Mouse (Mus musculus) T-helper 17 cell (primary cell): ENCODE data around the gene Psme2.

Experiments used
- in situ Hi-C, 2 experiments: fragments of 300-600 bp; cut with MboI, MseI; formaldehyde crosslinking; loops; 1 replicate in 1 of 2; 2 replicates in 1 of 2; pipeline ENCODE4 v1.15.1; 2025; ENCODE audit warnings: high pct_unique_total_duplicates in 2 of 2

Gene Psme2

DNA sequence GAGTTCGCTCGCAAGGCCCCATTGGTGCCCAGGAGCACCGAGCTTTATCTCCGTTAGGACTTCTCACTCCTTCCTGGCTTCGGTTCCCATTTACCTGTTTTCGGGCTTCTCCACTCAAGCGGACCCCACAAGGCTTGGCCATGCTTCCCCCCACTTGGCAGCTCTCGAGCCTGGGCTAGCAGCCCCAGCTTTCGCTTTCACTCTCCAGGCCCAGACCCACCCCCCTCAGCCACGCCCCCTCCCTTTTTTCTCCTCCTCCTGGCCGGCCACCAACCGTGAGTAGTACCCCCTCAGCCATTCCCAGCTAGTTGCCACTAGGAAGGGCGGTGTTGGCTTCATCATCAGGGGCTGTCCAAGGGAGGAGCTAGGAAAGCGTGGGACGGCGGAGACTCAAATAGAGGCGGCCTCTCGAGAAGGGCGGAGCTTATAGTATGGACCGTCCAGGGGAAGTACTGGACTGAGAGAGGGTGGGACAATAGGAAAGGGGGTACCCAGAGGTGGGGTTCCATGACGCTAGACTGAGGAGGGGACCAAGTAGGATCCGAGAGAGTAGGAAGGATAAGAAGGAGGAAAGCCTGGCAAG is at the start of gene Psme2:
TSS of gene Psme2 (minus strand) at position 366 of the 583 bp plus-strand sequence.
- in situ Hi-C loops = no loop called here

DNA sequence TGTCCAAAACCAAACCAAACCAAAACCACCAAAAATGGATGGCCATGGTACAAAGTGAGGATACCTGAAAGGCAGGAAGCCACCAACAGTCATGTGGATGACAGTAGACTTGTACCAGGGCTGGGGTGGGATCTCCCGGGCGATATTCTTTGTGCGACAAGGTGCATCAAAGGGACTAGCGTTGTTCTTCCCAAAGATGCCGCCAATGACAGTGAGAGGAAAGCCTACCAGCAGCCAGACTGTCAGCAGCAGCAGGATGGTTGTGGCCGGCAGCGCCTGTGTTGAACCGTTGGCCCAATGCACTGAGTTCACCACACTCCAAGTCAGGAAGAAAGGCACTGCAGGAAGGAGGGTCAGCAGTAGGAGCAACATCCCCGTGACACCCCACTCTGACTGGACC is 46.9 kb upstream of the Psme2 start, which contains the start of gene Gm49378:
TSS of gene Gm49378 (minus strand) at position 101 of the 400 bp plus-strand sequence.
- in situ Hi-C loops = loop anchor here in 1 of 2 experiments (5.0 kb wide), 1 partner anchor 85 kb away; the partner anchor contains the start of gene Rabggta

DNA sequence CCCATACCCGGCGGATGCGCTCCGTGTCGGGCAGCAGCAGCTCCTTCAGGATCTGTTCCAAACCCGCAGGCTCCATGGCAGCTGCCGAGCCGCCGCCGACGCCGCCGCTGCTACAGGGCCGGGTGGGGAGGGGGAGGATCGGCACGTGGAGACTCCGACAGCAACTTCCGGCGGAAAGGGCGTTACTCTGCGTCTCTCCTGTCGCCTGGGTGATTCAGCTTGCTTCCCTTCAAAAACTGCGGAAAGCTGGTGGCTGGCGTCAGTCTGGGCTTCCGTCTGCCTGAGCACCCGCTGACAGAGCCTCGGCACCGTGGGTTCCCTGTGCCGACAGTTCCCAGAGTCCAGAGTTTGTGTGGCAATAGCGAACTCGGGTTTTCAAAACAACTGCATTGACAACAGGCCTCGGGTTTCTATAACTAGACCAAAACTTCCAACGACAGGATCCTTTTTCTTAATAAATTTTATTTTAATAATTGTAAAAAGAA is 44.7 kb upstream of the Psme2 start, which contains the start of gene Ipo4:
TSS of gene Ipo4 (minus strand) at position 435 of the 485 bp plus-strand sequence.
- in situ Hi-C loops = loop anchor here in 1 of 2 experiments (5.0 kb wide), 1 partner anchor 87 kb away; the partner anchor contains the start of gene Rabggta

DNA sequence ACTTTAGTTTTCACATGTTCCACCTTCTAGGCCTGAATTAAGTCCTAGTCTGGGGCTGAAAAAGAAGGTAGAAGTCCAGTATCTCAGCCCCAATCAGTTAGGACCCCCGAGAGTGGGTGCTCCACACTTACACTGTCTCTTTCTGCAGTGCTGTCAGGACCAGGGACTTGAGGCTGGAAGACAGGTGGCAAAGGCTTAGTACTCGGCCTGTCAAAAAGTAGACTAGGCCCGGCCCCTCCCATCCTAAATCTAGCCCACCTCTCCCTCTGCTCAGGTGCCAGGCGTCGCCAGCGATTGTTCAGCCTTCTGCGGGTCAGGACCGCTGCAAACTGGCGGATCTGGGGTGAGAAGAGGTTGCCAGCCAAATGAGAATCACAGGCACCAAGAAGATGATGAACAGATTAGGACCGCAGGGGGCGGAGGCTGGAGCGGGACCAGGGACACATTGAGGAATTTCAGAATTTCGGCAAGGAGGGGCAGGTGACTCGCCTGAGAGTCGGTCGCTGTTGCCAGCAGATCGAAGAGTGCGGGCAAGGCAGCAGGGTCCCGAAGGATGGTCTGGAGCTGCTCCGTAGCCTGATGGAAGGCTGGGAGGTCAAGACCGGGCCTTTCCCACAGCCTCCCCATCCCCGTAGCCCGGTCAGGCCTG is 44.1 kb upstream of the Psme2 start:
- in situ Hi-C loops = loop anchor here in 1 of 2 experiments (5.0 kb wide), 1 partner anchor 87 kb away; the partner anchor contains the start of gene Rabggta

DNA sequence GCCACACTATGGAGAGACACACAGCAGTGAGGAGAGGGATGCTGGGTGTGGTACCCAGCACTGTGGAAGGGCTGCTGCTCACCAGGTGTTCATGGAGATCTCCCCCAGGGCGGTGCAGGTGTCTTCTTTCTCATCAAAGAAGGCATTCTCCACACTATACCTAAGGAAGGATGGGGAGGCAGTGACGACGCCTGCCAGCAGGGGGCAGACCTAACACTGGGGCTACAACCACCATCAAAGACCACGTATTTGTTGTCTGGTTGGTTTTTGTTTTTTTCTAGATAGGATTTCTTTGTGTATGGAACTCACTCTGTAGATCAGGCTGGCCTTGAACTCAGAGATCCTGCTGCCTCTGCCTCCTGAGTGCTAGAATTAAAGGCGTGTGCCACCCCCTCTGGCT is 38.4 kb upstream of the Psme2 start:
- in situ Hi-C loops = no loop called here

DNA sequence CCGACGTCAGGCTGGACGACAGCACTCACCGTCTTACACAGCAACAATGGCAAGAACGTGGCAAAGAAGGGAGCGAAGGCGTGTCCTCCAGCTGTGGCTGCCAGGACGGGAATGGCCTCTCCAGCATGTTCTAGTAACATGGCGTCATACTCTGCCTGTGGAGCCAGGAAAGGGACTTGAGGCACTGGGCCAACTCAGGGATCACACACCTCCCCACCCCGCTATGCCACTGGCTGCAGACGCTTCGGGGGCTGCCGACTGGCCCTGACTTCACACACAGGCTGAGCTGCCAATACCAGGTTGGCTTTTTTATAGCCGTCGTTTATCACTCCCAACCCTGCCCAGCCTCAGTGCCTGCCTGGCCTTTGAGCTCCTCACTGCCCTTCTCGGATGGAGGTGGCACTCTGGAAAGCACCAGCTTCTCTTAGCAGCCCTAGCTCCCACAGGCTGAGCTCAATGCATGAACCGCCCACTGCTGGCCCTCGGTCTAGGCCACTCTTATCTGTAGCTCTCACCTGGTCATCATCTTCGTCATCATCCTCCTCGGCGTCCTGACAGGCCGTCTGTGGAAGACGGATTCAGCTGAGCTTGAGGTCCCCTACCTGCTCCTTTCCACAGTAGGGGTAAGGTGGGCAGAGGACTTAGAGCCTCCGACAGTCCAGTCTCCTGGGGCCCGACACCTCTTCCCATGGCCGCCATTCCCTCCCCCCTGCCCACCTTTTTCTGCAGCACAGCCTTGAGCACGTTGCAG is 37.3 kb upstream of the Psme2 start:
- in situ Hi-C loops = no loop called here

DNA sequence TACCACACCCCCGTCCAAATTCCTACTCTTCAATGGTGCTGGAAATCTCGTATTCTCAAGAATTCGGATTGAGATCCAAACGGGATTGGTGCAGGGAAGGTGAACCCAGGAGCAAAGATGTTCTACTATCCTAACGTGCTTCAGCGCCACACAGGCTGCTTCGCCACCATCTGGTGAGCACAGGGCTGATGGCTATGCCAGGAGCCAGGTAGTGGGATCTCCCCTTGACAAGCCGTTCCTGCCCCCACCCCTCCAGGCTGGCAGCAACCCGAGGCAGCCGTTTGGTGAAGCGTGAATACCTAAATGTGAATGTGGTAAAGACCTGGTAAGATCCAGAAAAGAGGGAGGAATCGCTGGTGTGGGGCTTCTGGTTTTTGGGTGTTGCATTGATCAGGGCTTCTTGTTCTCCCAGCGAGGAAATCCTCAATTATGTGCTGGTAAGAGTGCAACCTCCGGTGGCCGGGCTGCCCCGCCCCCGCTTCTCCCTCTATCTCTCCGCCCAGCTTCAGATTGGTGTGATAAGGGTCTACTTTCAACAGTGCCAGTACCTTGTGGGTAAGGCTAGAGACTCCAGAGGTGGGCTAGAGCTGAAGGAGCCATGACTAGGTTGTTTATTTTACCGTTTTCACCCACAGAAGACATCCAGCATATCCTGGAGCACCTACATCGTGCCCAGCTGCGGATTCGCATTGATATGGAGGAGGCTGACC is 27.7 kb upstream of the Psme2 start:
- in situ Hi-C loops = no loop called here

DNA sequence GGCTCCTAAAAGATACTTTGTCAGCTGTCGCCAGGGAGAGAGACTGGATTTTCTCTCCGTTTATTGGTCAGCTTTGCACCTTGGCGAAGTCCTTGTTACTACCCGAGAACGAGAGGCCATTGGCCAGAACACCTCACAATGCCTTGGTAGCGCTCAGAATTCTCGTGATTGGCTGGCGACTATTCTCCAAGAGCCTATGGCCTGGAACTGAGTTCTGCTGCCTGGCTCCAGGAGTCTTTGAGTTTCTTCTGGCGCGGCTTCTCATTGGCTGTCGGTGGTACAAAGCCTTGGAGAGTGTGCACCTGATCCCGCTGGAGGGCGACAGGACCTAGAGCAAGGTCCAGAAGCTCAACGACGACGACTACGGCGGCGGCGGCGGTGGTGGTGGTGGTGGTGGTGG is 26.9 kb upstream of the Psme2 start, which contains the start of gene Rec8:
TSS of gene Rec8 (plus strand) at position 216 of the 400 bp plus-strand sequence.
- in situ Hi-C loops = no loop called here

DNA sequence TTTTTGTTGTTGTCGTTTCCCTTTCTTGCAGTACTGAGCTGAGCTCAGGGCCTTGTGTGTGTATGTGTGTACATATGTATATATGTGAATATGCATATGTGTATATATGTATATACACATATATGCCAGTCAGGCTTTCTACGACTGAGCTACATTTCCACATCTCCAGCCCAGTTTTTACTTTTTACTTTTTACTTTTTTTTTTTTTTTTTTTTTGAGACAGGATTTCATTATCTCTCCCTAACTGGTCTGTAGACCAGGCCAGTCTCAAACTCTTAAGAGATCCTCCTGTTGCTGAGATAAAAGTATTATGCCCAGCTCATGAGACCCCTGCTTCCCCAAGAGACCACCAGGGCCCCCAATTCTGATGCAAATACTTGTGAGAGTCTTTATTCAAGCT is 25.9 kb upstream of the Psme2 start:
- in situ Hi-C loops = no loop called here

DNA sequence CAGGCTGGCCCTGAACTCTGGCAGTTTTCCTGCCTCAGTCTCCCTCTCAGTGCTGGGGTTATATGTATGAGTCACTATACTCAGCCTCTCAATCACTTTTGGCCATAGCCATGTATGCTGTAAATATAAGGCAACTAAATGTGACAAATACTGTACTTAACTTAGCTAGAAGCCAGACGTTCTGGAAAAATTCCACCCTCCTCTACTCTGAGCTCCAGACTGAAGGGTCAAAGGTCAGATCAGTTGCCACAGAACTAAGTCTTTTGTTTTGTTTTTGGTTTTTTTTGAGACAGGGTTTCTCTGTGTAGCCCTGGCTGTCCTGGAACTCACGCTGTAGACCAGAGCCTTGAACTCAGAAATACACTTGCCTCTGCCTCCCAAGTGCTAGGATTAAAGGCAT is 25.0 kb upstream of the Psme2 start:
- in situ Hi-C loops = no loop called here

DNA sequence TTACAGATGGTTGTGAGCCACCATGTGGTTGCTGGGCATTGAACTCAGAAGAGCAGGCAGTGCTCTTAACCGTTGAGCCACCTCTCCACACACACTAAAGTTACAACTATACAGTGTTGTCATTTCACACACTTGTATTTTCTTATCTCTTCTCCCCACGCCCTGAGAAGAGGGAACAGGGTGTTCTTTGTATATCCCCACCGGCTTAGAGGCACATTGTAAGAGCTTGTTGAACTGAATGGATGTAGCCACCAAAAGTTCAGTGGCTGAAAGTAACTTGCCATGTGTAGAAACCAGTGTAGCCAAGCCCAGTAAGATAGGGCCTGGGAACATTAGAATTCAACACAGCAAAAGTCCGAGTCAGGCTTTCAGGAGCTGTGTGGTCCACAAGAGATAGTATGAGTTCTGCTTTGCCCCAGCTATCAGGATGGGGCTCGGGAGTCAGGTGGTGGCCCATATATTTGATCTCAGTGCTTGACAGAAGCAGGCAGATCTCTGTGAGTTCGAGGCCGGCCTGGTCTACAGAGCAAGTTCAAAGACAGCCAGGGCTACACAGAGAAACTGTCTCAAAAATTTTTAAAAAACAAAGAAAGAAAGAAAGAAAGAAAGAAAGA is 23.8 kb upstream of the Psme2 start:
- in situ Hi-C loops = no loop called here

DNA sequence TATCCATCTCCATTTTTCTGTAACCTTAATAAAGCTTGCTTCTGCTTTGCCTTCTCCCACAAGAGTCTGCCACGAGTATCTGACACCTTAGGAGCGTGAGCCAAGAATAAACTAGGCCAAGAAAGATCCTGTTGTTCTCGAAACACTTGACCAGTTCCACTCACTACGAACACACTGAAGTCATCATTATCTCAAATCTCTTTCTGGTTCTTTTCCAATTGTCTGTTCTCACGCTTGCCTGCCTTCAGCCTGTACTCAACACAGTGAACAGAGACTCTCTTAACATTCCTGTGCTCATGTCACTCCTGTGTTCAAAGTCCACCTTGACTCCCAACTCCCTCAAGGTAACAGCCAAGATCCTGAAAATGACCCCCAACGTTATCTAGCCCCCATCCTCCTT is 22.4 kb upstream of the Psme2 start:
- in situ Hi-C loops = no loop called here

DNA sequence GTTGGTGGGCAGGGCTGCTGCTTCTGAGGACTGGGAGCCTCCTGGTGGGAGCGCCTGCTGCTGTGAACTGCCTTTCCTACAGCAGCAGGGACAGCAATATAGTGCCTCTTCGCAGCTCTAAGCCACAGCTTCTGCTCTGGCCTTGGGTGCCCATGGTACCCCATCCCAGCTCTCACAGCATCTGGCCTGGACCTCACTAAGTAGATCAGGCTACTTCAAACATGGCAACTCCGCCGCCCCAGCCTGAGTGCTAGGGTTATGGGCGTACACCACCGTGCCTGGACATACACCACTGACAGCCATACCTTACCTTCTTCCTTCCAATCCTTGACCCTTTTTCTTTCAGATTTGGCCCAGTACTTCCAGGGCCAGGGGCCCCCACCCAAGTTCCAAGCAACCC is 17.4 kb upstream of the Psme2 start:
- in situ Hi-C loops = no loop called here

DNA sequence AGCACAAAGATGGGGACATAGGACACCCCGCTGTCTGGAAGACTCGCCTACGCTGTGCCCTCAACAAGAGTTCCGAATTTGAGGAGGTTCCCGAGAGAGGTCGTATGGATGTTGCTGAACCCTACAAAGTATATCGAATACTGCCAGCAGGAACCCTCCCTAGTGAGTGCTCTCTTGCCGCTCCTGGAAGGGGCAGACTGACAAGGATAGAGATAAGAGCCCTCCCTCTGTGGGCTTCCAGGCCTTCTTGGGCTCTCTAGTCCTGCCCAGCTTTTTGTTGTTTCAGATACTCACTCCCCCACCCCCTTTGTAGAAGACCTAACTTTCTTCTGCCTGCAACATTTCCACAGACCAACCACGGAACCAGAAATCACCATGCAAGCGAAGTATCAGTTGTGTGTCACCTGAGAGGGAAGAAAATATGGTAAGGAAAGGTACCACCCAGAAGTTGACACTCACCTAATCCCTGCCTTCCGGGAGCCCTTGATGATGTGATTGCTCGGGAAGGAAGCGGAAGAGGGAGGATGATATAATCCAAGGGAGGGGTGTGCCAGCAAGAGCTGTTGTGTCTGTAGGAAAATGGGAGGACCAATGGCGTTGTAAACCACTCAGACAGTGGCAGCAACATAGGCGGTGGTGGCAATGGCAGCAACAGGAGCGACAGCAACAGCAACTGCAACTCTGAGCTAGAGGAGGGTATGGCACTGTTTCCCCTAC is 15.0 kb upstream of the Psme2 start:
- in situ Hi-C loops = no loop called here

DNA sequence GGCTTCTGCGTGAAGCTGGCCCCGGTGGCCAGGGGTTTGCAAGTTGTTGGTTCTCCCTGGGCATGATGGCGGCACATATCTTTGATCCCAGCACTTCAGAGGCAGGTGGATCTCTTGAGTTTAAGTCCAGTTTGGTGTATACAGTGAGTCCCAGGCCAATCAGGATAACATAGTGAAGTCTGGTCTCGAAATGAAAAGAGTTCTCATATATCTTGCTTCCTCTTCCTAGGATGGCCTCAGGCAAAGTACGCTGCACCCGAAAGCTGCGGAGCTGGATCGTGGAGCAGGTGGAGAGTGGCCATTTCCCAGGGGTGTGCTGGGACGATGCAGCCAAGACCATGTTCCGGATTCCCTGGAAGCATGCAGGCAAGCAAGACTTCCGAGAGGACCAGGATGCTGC is 13.9 kb upstream of the Psme2 start:
- in situ Hi-C loops = no loop called here

DNA sequence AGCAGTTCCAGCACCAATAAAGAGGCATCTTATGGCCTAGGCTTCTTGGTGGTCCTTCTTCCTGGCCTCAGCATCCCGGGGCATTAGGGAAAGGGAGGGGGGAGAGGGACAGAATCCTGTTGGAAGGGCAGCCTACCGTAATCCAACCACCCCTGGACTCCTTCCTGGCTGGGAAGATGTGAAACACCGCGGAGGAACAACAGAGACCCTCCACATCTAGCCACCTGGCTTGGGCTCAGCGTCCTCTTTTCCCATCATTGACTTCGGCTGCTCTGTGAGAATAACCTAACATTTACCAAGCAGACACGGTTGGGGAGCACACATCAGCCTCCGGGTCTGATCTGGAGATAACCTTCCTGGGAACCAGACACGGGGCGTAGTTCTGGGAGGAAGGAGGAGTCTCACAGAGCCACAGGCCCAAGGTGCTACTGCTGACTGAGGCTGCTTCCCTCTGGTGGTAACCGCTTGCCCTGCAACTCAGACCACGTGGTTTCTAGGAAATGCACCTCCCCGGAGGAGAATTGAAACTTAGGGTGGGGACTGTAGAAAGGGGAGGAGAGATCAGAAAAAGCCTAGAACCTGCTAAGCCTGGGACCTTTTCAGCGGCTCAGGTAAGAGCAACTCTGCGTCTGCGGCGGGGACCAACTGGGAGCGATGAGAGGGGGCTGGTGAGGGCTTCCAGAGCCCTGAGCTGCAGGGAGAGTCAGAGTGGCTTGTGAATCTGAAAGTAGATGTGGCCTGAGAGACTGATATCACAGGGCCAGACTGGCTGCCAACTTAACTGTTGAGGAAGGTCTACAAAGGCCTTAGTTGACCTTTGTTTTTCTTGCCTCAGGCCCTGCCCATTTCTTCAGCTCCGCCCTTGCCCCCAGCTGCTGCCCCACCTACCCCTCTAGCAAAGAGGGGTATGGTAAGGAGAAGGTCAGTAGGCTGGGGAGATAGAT is 13.0 kb upstream of the Psme2 start:
- in situ Hi-C loops = no loop called here

DNA sequence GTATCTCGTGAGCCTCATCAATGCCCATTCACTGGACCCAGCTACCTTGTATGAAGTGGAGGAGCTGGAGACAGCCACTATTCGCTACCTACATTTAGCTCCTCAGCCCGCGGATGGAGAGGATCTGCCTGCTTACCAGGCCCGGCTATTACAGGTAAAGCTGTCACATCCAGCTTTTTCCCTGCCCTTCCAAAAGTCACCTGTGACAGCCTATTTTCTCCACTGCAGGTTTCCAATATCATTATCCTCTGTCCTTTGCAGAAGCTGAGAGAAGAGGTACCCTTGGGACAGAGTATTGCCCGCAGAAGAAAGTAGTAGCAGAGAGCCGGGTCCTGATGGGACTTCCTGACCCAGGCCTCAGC is 12.3 kb upstream of the Psme2 start, which contains the start of gene Irf9:
TSS of gene Irf9 (plus strand) at position 301 of the 362 bp plus-strand sequence.
- in situ Hi-C loops = no loop called here

DNA sequence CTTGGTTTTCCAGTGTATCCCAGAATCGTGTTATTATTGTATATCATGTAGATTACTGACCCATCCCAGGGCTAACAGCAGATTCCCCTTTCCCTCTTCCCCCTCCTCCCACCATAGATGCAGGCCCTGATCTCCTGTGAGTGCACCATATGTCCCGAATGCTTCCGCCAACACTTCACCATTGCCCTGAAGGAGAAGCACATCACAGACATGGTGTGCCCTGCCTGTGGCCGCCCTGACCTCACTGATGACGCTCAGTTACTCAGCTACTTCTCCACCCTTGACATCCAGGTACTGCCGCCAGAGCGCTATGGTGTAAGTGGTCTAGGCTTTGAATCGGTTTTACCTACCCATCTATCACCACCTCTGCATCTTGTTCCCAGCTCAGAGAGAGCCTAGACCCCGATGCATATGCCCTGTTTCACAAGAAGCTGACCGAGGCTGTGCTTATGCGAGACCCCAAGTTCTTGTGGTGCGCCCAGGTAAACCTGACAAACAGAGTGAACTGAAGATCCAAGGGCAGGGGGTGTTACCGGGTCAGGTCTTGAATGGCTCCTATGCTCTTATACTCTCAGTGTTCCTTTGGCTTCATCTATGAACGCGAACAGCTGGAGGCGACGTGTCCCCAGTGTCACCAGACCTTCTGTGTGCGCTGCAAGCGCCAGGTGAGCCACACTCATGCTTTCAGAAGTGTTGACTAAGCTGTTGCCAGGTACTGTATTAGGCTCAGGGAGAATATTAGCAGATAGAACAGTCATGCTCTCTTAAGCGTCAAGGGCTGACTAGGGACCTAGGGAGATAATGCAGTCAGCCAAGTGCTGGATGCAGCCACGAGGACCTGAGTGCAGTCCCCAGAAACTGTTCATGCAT is 7.8 kb upstream of the Psme2 start:
- in situ Hi-C loops = no loop called here
